Mouse (Mus musculus): Measurements from ENCODE around the gene Birc2. TPM values are rescaled to one million over a fixed set of nuclear protein-coding genes. Genes with fewer than 3 reads are reported as not detected.
A peak's percentile ranks its signal among the peaks of the same experiment; 100 is the strongest.

The Birc2 gene
- total and polyA plus RNA-seq, 3 experiments, result 14.3 to 64.3 (median 50.9) TPM

DNA sequence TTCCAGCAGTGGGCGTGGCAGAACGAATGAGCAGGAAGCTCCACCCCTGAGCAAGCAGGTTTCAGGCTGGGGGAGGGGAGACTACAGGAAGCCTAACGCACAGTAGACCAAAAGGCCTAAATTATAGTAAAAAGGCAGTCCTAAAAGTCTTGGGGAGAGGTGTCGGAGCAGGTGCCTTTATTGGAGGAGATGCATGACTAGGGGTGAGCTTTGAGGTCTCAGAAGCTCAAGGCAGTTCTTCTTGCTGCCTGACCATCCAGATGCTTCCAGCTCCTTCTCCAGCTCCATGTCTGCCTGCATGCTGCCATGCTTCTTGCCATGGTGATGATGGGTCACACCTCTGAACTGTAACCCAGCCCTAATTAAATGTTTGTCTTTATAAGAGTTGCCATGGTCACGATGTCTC is 31.8 kb downstream of the Birc2 start:
- DNase-seq (ENCODE audit: low spot score) (no peak), ATAC-seq (ENCODE audit: extremely low read depth, insufficient number of reproducible peaks, low FRiP score, poor library complexity, severe bottlenecking) (peak; percentile 66)
- peak overlapping the region; percentile 37; the same call in 1 of the 2 replicates for H3K4me3 ChIP-seq (ENCODE audit: low read depth, low read length)

DNA sequence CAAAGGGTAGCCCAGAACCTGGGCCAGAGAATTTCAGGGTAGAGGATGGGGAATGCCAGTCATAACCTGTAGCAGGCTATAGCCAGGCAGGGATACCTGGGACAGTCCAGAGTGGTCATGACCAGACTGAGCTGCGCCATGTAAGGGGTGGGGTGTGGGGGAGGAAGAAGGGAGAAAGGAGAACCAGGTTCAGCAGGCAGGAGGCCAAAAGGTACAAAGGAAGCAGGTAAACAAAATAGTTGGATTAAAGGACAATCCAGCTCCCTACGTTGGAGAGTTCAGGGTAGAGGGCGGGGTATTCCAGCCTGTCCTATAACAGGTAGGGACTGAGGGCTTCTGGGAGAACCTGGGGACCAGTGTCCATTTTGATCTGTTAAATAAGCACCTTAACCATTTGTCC is 38.3 kb downstream of the Birc2 start:
- Histone ChIP-seq H3K36me3 (replicated peaks) (peaks cover 39% of the 10 kb centered on the region), H3K9me3 (replicated peaks) (no peaks in the 10 kb centered on the region), H3K4me3 (ENCODE audit: low read depth, low read length) (no peak overlapping the region; the same call in 1 of the 2 replicates), H3K27me3 (ENCODE audit: insufficient read depth, low read length) (no peaks in the 10 kb centered on the region), H3K4me1 (ENCODE audit: insufficient read depth, low read depth, low read length) (peaks cover 20% of the 10 kb centered on the region)
- no peak for ATAC-seq (ENCODE audit: extremely low read depth, insufficient number of reproducible peaks, low FRiP score, poor library complexity, severe bottlenecking)
- no peak for TF ChIP-seq GATA1 (IDR thresholded peaks at IDR 0.05; ENCODE audit: borderline replicate concordance, low read length)
- no peak for TF ChIP-seq CTCF (IDR thresholded peaks at IDR 0.05; ENCODE audit: low read depth, low read length)
- no peak for TF ChIP-seq TAL1 (conservative IDR thresholded peaks at IDR 0.05; ENCODE audit: low read depth, low read length)
- no peak for TF ChIP-seq POLR2AphosphoS5 (IDR thresholded peaks at IDR 0.05; ENCODE audit: insufficient replicate concordance, low read depth, low read length)
- TF ChIP-seq GATA2 (IDR thresholded peaks at IDR 0.05; ENCODE audit: borderline replicate concordance, low read depth, low read length), result no peak
- no peak for DNase-seq (ENCODE audit: low spot score)

More for the DNA sequence above, 31.8 kb downstream of the Birc2 start:
- no peaks in the 10 kb centered on the region for H3K9me3 ChIP-seq (replicated peaks)
- H3K36me3 ChIP-seq (replicated peaks), result no peaks in the 10 kb centered on the region
- peaks cover 15% of the 10 kb centered on the region for H3K4me1 ChIP-seq (ENCODE audit: insufficient read depth, low read depth, low read length)
- H3K27me3 ChIP-seq (ENCODE audit: insufficient read depth, low read length), result no peaks in the 10 kb centered on the region
- no peak for TF ChIP-seq TAL1 (conservative IDR thresholded peaks at IDR 0.05; ENCODE audit: low read depth, low read length)
- no peak for TF ChIP-seq CTCF (IDR thresholded peaks at IDR 0.05; ENCODE audit: low read depth, low read length)
- no peak for TF ChIP-seq POLR2AphosphoS5 (IDR thresholded peaks at IDR 0.05; ENCODE audit: insufficient replicate concordance, low read depth, low read length)
- TF ChIP-seq GATA2 (IDR thresholded peaks at IDR 0.05; ENCODE audit: borderline replicate concordance, low read depth, low read length), result no peak
- no peak for TF ChIP-seq GATA1 (IDR thresholded peaks at IDR 0.05; ENCODE audit: borderline replicate concordance, low read length)

DNA sequence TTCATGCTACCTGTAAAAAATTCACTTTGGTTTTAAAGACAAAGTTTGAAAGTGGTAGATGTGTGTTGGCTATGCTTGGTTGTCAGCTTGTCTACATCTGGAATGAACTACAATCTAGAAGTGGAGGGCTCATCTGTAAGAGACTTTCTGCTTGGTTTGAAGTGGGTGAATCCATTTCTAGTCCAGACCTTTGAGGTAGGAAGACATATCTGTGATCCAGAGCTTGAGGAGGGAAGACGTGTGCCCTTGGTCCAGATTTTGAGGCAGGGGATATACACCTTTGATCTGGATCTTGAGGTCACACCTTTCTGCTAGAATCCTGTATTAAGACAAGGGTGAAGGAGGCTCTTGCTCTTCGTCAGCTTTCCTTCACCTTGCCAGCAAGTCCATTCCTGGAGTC is 39.3 kb downstream of the Birc2 start:
- ATAC-seq (ENCODE audit: extremely low read depth, insufficient number of reproducible peaks, low FRiP score, poor library complexity, severe bottlenecking) (no peak), DNase-seq (ENCODE audit: low spot score) (no peak)
- H3K27me3 ChIP-seq (ENCODE audit: insufficient read depth, low read length), result no peaks in the 10 kb centered on the region
- H3K9me3 ChIP-seq (replicated peaks), result no peaks in the 10 kb centered on the region
- H3K36me3 ChIP-seq (replicated peaks), result peaks cover 48% of the 10 kb centered on the region
- peaks cover 25% of the 10 kb centered on the region for H3K4me1 ChIP-seq (ENCODE audit: insufficient read depth, low read depth, low read length)
- no peak for TF ChIP-seq CTCF (IDR thresholded peaks at IDR 0.05; ENCODE audit: low read depth, low read length)
- no peak; the same call in 1 of the 2 replicates for TF ChIP-seq POLR2AphosphoS5 (IDR thresholded peaks at IDR 0.05; ENCODE audit: insufficient replicate concordance, low read depth, low read length)
- TF ChIP-seq GATA2 (IDR thresholded peaks at IDR 0.05; ENCODE audit: borderline replicate concordance, low read depth, low read length), result no peak
- TF ChIP-seq GATA1 (IDR thresholded peaks at IDR 0.05; ENCODE audit: borderline replicate concordance, low read length), result no peak
- TF ChIP-seq TAL1 (conservative IDR thresholded peaks at IDR 0.05; ENCODE audit: low read depth, low read length), result no peak
- no peak overlapping the region for H3K4me3 ChIP-seq (ENCODE audit: low read depth, low read length)

GRCm38 (mm10) chr9:7796129-7796864 is 40.6 kb downstream of the Birc2 start:
- ATAC-seq (ENCODE audit: extremely low read depth, insufficient number of reproducible peaks, low FRiP score, poor library complexity, severe bottlenecking) (no peak), DNase-seq (ENCODE audit: low spot score) (no peak)
- H3K4me3 ChIP-seq (ENCODE audit: low read depth, low read length), result no peak overlapping the region
- no peaks in the 10 kb centered on the region for H3K9me3 ChIP-seq (replicated peaks)
- peaks cover 34% of the 10 kb centered on the region for H3K4me1 ChIP-seq (ENCODE audit: insufficient read depth, low read depth, low read length)
- H3K36me3 ChIP-seq (replicated peaks), result peaks cover 59% of the 10 kb centered on the region
- no peaks in the 10 kb centered on the region for H3K27me3 ChIP-seq (ENCODE audit: insufficient read depth, low read length)
- TF ChIP-seq CTCF (IDR thresholded peaks at IDR 0.05; ENCODE audit: low read depth, low read length), result no peak
- TF ChIP-seq GATA1 (IDR thresholded peaks at IDR 0.05; ENCODE audit: borderline replicate concordance, low read length), result no peak
- no peak for TF ChIP-seq GATA2 (IDR thresholded peaks at IDR 0.05; ENCODE audit: borderline replicate concordance, low read depth, low read length)
- TF ChIP-seq TAL1 (conservative IDR thresholded peaks at IDR 0.05; ENCODE audit: low read depth, low read length), result no peak
- no peak for TF ChIP-seq POLR2AphosphoS5 (IDR thresholded peaks at IDR 0.05; ENCODE audit: insufficient replicate concordance, low read depth, low read length)

DNA sequence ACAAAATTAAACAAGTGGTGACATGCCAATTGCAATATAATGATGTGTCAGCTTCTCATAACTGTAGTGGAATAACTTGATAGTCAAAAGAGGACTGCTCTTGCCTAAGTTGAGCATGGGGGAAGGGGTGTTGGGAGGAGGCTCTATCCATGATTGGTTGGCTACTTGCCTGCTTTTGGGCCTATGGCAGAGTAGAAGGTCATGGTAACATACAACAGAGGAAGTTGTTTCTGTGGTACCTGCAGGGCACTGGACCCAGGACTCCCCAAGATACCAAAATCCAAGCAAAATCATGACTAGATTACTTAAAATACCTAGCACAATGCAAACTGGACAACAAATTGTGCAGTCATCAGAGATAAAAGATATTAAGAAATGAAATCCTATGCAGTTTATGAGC is 41.3 kb downstream of the Birc2 start:
- DNase-seq (ENCODE audit: low spot score), result no peak
- H3K36me3 ChIP-seq (replicated peaks), result peaks cover 60% of the 10 kb centered on the region

GRCm38 (mm10) chr9:7793561-7793960 is 43.3 kb downstream of the Birc2 start:
- peaks cover 71% of the 10 kb centered on the region for H3K36me3 ChIP-seq (replicated peaks)
- ATAC-seq (ENCODE audit: extremely low read depth, insufficient number of reproducible peaks, low FRiP score, poor library complexity, severe bottlenecking), result no peak
- no peak for DNase-seq (ENCODE audit: low spot score)

More for the DNA sequence above, 41.3 kb downstream of the Birc2 start:
- H3K4me3 ChIP-seq (ENCODE audit: low read depth, low read length), result no peak overlapping the region
- no peak; the same call in 1 of the 2 replicates for TF ChIP-seq POLR2AphosphoS5 (IDR thresholded peaks at IDR 0.05; ENCODE audit: insufficient replicate concordance, low read depth, low read length)
- peaks cover 41% of the 10 kb centered on the region for H3K4me1 ChIP-seq (ENCODE audit: insufficient read depth, low read depth, low read length)
- H3K9me3 ChIP-seq (replicated peaks), result no peaks in the 10 kb centered on the region
- no peak for ATAC-seq (ENCODE audit: extremely low read depth, insufficient number of reproducible peaks, low FRiP score, poor library complexity, severe bottlenecking)
- H3K27me3 ChIP-seq (ENCODE audit: insufficient read depth, low read length), result no peaks in the 10 kb centered on the region

More at GRCm38 (mm10) chr9:7793561-7793960, 43.3 kb downstream of the Birc2 start:
- no peak overlapping the region for H3K4me3 ChIP-seq (ENCODE audit: low read depth, low read length)
- TF ChIP-seq TAL1 (conservative IDR thresholded peaks at IDR 0.05; ENCODE audit: low read depth, low read length) (no peak), GATA2 (IDR thresholded peaks at IDR 0.05; ENCODE audit: borderline replicate concordance, low read depth, low read length) (no peak), GATA1 (IDR thresholded peaks at IDR 0.05; ENCODE audit: borderline replicate concordance, low read length) (no peak), POLR2AphosphoS5 (IDR thresholded peaks at IDR 0.05; ENCODE audit: insufficient replicate concordance, low read depth, low read length) (no peak), CTCF (IDR thresholded peaks at IDR 0.05; ENCODE audit: low read depth, low read length) (no peak)
- peaks cover 59% of the 10 kb centered on the region for H3K4me1 ChIP-seq (ENCODE audit: insufficient read depth, low read depth, low read length)
- H3K9me3 ChIP-seq (replicated peaks), result no peaks in the 10 kb centered on the region
- no peaks in the 10 kb centered on the region for H3K27me3 ChIP-seq (ENCODE audit: insufficient read depth, low read length)

Data from G1E (cell line).